Mouse (Mus musculus) erythroid progenitor cell, adult 5-6 weeks (primary cell): ENCODE measurements around the gene Pald1. TPM values are rescaled to one million over a fixed set of nuclear protein-coding genes. Genes with fewer than 3 reads are reported as not detected.

ENCODE experiments used
- ATAC-seq: replicated peaks from 2 replicates; pipeline ENCODE4 v1.8.0; 2016; ENCODE audit warnings: moderate number of reproducible peaks, mild to moderate bottlenecking, moderate TSS enrichment, inconsistent platforms; ENCODE audit not compliant: poor library complexity, low FRiP score, severe bottlenecking
- total RNA-seq, 2 experiments: library from RNA; stranded (forward) in 1 of 2; stranded (reverse) in 1 of 2; fragments of 150-400 nt in 1 of 2; fragments of 186-747, 209-891 nt in 1 of 2; gene quantifications; 2 replicates each; pipeline versions ENCODE4 v1.2.3 to v1.2.4; 2015 to 2017; ENCODE audit warnings: low replicate concordance in 2 of 2

Gene Pald1
- total RNA-seq, 2 experiments from 2014 or later, result not detected

- ATAC-seq, result no peak
These were observed 9.3 kb downstream of the Pald1 start for GRCm38 (mm10) chr10:61374076-61374475.

GRCm38 (mm10) chr10:61372585-61372923 is 10.8 kb downstream of the Pald1 start:
- no peak for ATAC-seq

GRCm38 (mm10) chr10:61371884-61372584 is 11.3 kb downstream of the Pald1 start:
- no peak for ATAC-seq

- ATAC-seq, result no peak
These were observed 12.9 kb downstream of the Pald1 start for GRCm38 (mm10) chr10:61370273-61370979.

GRCm38 (mm10) chr10:61369755-61370154 is 13.6 kb downstream of the Pald1 start:
- ATAC-seq, result no peak

- no peak for ATAC-seq
These were observed 17.4 kb downstream of the Pald1 start for GRCm38 (mm10) chr10:61365902-61366301.

GRCm38 (mm10) chr10:61364431-61364830 is 18.9 kb downstream of the Pald1 start:
- no peak for ATAC-seq

GRCm38 (mm10) chr10:61362992-61363391 is 20.3 kb downstream of the Pald1 start:
- ATAC-seq, result no peak

GRCm38 (mm10) chr10:61362483-61362882 is 20.8 kb downstream of the Pald1 start:
- no peak for ATAC-seq

- no peak for ATAC-seq
These were observed 22.7 kb downstream of the Pald1 start for GRCm38 (mm10) chr10:61360667-61361066.

- no peak for ATAC-seq
These were observed 23.9 kb downstream of the Pald1 start for GRCm38 (mm10) chr10:61359411-61359810.

GRCm38 (mm10) chr10:61357658-61358057 is 25.7 kb downstream of the Pald1 start:
- ATAC-seq, result no peak

- ATAC-seq, result no peak
These were observed 26.8 kb downstream of the Pald1 start for GRCm38 (mm10) chr10:61356568-61356967.

GRCm38 (mm10) chr10:61356095-61356494 is 27.2 kb downstream of the Pald1 start:
- ATAC-seq, result no peak

GRCm38 (mm10) chr10:61355611-61356010 is 27.7 kb downstream of the Pald1 start:
- ATAC-seq, result no peak

- ATAC-seq, result no peak
These were observed 32.1 kb downstream of the Pald1 start for GRCm38 (mm10) chr10:61351216-61351615.

GRCm38 (mm10) chr10:61346374-61346773 is 37.0 kb downstream of the Pald1 start:
- ATAC-seq, result no peak

GRCm38 (mm10) chr10:61345179-61345578 is 38.2 kb downstream of the Pald1 start:
- ATAC-seq, result no peak

GRCm38 (mm10) chr10:61343950-61344349 is 39.4 kb downstream of the Pald1 start:
- no peak for ATAC-seq

GRCm38 (mm10) chr10:61342750-61343149 is 40.6 kb downstream of the Pald1 start:
- no peak for ATAC-seq

GRCm38 (mm10) chr10:61341557-61341956 is 41.8 kb downstream of the Pald1 start:
- ATAC-seq, result no peak

GRCm38 (mm10) chr10:61341045-61341444 is 42.3 kb downstream of the Pald1 start:
- ATAC-seq, result no peak
